Mouse (Mus musculus) liver, embryonic 16.5 days (tissue): ENCODE measurements around the gene Kcnh7. TPM values are rescaled to one million over a fixed set of nuclear protein-coding genes. Genes with fewer than 3 reads are reported as not detected.
A peak's percentile ranks its signal among the peaks of the same experiment; 100 is the strongest.

ENCODE experiments used
- ATAC-seq: fragments of 200-750 bp; cut with Nextera tagmentation; 2 replicates; pipeline ENCODE4 v1.8.0; 2017; ENCODE audit warnings: low read depth, mild to moderate bottlenecking, moderate number of reproducible peaks, moderate library complexity
- H3K27ac ChIP-seq: fragments of 300-500 bp; sonication (generic); 2 replicates; pipeline ENCODE4 v1.5.1; 2014; ENCODE audit warnings: mild to moderate bottlenecking, low read length
- H3K27me3 ChIP-seq: fragments of 300-500 bp; sonication (generic); 2 replicates; pipeline ENCODE4 v1.6.1; 2014; ENCODE audit warnings: low read depth, low read length, mixed read lengths; ENCODE audit not compliant: control insufficient read depth, insufficient read depth
- H3K36me3 ChIP-seq: fragments of 300-500 bp; sonication (generic); 2 replicates; pipeline ENCODE4 v1.6.1; 2014; ENCODE audit warnings: mild to moderate bottlenecking; ENCODE audit not compliant: control insufficient read depth, insufficient read depth
- H3K4me1 ChIP-seq: fragments of 300-500 bp; sonication (generic); 2 replicates; pipeline ENCODE4 v1.6.1; 2014; ENCODE audit warnings: low read depth, low read length, mixed read lengths; ENCODE audit not compliant: control insufficient read depth
- H3K4me2 ChIP-seq: fragments of 300-500 bp; sonication (generic); 2 replicates; pipeline ENCODE4 v1.6.1; 2014; ENCODE audit warnings: low read depth, low read length, mixed read lengths
- H3K4me3 ChIP-seq: fragments of 300-500 bp; sonication (generic); 2 replicates; pipeline ENCODE4 v1.5.1; 2014; ENCODE audit warnings: low read depth, mild to moderate bottlenecking, low read length
- H3K9ac ChIP-seq: fragments of 300-500 bp; sonication (generic); 2 replicates; pipeline ENCODE4 v1.6.1; 2014; ENCODE audit warnings: low read depth, low read length
- H3K9me3 ChIP-seq: fragments of 300-500 bp; sonication (generic); replicated peaks from 2 replicates; pipeline ENCODE4 v1.6.1; 2016; ENCODE audit warnings: low read length; ENCODE audit not compliant: control insufficient read depth
- WGBS: fragments of 180-500 bp; shearing (Covaris S2); extraction: QIAGEN DNeasy Blood & Tissue Kit; methylation state at CpG from one replicate; pipeline ENCODE4 v1.1.7; 2014; ENCODE audit not compliant: insufficient replicate concordance; 5-methylcytosine and 5-hydroxymethylcytosine counted together
- polyA plus RNA-seq: library from polyadenylated mRNA; unstranded; fragments of >200 nt; fragmentation: Nextera tagmentation; extraction: Ambion mirVana; gene quantifications from 2 replicates; pipeline ENCODE4 v1.2.1, GENCODE M21; 2015

The Kcnh7 gene
- polyA plus RNA-seq: 0.05 and 0.06 TPM in 2 replicates

DNA sequence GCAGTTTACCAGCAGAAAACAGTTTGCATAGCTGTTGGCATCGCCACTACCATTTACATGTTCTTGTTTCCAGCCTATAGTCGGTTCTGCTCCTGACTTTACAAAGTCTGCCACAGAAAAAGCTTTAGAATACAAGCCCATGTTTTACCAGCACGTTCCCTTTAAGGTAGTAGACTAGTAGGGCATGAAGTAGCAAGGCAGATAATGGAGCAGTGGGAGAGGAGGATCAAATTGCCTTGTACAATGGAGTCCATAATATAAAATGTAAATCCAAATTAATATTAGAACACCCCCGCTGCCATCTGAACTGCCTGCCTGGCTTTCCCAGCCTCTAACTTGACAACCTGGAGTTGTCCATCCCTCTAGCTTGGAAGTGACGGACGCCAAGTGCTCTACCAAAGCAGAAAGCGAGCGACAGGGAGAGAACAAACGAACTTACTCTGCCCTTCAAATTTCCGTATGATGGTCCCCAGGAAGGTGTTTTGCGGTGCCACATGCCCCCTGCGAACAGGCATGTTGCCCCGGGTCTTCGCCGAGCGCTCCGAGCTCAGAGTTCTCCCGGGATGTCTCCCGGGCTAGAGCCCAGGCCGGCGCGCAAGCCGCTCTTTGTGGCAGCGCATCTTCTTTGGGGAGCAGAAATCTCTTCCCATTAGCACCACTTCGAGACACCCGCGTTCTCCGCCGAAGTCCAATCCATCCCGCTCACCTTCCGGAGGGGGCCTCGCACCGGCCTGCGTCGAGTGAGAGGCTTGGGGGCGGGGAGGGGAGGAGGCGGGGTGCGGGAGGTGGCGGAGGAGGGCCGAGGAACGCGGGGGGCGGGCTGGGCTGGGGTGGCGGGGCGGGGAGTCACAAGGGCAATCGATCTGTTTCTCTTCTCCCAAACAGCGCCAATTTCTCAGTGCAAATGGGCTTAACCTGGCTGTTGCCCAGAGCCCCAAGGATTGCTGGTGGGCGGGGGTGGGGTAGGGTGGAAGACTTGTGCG, at the start of gene Kcnh7:
Kcnh7 (minus strand) TSS at position 725 of the 983 bp plus-strand sequence.
- WGBS: 2% methylated on average over 40 of the region's 49 CpGs
- ATAC-seq: no peak
- no peaks in the 10 kb centered on the region for H3K36me3 ChIP-seq

DNA sequence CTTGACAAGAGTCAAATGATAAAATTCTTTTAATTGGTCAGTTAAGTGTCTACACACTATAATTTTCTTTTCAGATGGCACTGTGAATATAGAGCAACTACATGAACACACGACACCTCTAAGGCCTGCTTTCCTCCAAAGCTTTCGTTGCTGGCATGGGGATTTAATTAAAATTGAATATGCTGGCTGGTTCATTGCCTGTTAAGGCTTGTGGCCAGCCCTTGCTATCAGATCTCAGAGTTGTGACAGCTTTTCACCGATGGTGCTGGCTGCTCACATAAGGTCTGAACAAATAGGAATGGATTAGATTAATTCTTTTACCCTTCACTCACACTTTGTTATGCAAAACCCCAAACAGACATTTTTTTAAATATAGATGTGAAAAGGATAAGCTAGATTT, 23.3 kb upstream of the Kcnh7 start:
- Histone ChIP-seq H3K4me1 (no peaks in the 10 kb centered on the region), H3K27ac (no peak overlapping the region), H3K4me2 (no peak overlapping the region), H3K9ac (no peak overlapping the region), H3K4me3 (no peak overlapping the region), H3K36me3 (no peaks in the 10 kb centered on the region), H3K27me3 (no peaks in the 10 kb centered on the region), H3K9me3 (no peaks in the 10 kb centered on the region)
- ATAC-seq: no peak
- 54% methylated on average over 3 of the region's 3 CpGs for WGBS

More for the DNA sequence above, at the start of gene Kcnh7:
- no peak within 1 kb of the TSS for H3K27ac ChIP-seq
- peak within 1 kb of the TSS; percentile 43 for H3K4me2 ChIP-seq
- H3K4me1 ChIP-seq: no peaks in the 10 kb centered on the region
- H3K4me3 ChIP-seq: peak within 1 kb of the TSS; percentile 27; the same call in 1 of the 2 replicates
- peaks cover 6% of the 10 kb centered on the region; the same call in 1 of the 2 replicates for H3K27me3 ChIP-seq
- H3K9ac ChIP-seq: no peak within 1 kb of the TSS
- H3K9me3 ChIP-seq: no peaks in the 10 kb centered on the region

DNA sequence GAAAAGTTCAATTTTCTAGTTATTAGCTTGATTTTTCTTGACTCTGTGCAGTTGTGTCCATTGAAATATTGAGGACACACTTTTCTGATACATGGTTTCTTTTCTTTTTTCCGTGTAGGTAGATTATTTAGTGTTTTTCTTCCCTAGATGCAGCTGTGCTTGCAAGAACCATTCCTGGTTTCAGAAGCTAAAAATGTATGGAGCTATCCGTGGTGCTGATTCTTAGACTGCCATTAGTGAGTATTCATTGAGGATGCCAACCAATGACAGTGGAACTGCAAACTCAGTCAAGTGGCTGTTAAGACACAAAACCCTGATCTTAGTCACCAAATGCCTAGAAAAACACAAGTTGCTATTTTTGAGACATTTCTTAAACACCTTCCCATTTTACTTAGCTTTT, 1.9 kb upstream of the Kcnh7 start:
- Histone ChIP-seq H3K36me3 (no peaks in the 10 kb centered on the region), H3K9me3 (no peaks in the 10 kb centered on the region), H3K27me3 (peaks cover 6% of the 10 kb centered on the region; the same call in 1 of the 2 replicates), H3K9ac (no peak overlapping the region), H3K4me2 (no peak overlapping the region), H3K4me1 (no peaks in the 10 kb centered on the region), H3K27ac (no peak overlapping the region), H3K4me3 (no peak overlapping the region)
- no peak for ATAC-seq
- 4% methylated on average over 2 of the region's 2 CpGs for WGBS

DNA sequence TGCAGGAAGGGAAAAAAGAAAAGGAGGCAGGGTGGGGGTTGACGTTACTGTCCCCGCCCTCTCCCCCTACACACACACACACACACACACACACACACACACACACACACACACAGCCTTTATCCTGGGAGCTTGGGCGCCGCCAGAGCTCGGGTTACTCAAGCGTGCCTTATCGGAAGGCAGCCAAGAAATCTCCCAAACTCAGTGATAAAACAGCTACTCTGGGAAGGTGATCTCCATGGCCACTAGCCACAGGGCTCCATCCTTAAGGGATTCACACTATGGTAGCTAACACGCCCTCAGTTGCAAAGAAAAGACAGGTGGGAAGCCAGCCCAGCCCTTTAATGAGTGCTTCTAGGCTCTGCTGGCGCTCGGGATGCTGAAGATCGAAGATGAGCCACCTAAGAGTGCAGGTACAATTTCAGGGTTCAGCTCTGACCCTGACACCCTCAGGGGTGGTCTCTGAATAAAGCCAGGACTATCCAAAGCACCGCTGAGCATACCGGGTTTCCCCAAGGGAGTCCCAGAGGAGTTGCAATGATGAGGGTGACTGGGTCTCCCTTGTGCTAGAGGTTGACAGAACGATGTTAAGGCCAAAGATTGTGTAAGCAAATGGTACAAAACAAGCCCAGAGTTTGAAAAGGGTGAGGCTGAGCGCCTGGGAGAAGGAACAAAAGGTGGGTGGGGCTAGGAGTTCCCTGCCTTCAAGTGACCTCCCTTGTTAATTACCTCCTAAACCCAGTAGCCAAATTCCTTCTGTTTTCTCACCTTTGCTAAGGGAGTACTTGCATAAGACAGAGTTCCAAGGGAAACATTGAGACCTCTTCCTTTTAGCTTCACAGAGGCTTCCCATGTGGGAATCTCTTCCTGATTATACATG, 704 bp upstream of the Kcnh7 start:
- no peak overlapping the region for H3K4me3 ChIP-seq
- no peak overlapping the region for H3K27ac ChIP-seq
- 3% methylated on average over 15 of the region's 15 CpGs for WGBS
- no peak for ATAC-seq
- peaks cover 6% of the 10 kb centered on the region; the same call in 1 of the 2 replicates for H3K27me3 ChIP-seq
- H3K36me3 ChIP-seq: no peaks in the 10 kb centered on the region
- no peak overlapping the region for H3K9ac ChIP-seq
- no peaks in the 10 kb centered on the region for H3K4me1 ChIP-seq
- H3K4me2 ChIP-seq: peak overlapping the region; percentile 43; the same call in 1 of the 2 replicates
- no peaks in the 10 kb centered on the region for H3K9me3 ChIP-seq

DNA sequence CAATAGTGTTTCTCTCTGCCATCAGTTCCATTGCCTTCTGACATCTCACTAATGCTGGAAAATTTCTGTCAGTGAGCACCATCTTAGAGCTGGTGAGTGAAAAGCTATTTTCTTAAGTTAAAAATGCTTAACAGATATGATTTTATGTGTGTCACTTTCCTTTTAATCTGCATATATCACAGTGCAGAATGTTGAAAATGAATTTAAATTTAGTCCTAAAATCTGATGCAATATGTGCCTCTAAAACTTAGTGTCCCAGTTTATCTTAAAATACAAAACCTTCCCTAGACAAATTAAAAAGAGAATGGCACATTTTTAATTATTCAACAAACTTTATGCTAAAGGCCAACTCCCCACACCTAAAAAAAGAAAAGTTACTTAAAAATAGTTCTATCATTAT, 30.4 kb downstream of the Kcnh7 start:
- Histone ChIP-seq H3K27me3 (no peaks in the 10 kb centered on the region), H3K9ac (no peak overlapping the region), H3K9me3 (no peaks in the 10 kb centered on the region), H3K4me3 (no peak overlapping the region), H3K27ac (no peak overlapping the region), H3K36me3 (no peaks in the 10 kb centered on the region), H3K4me2 (no peak overlapping the region), H3K4me1 (no peaks in the 10 kb centered on the region)
- no peak for ATAC-seq

DNA sequence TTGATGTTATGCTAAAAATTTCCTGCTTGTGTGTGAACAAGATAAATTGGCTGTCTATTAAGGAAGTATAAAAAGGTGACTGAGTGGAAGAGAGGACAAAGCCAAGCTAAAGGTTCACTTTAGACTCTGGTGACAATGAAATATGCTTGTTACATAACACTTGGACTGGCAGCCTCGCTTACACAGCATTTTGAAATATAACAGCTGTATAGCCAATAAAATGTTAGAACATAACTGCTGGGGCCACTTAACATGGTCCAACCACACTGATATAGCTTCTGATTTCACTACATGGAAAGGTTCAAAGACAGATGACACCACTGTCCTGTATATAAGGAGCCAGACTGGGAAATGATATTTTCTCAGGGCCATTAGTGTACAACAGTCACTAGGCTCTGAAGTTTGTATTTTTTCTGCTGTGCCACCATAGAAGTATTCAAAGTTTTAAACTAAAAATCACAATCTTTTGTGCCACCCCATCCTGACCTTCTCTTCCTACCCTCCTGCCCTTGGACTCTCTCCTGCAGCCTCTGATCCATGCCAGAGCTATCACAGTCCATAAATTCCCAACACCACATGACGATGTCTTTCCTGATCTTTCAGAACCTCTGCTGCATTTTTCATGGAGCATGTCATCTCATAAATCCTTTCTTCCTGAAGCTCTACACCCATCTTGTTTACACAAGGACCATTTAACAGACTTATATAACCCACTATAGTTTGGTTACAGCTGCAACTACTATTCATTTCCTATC, 56.1 kb downstream of the Kcnh7 start:
- no peak for ATAC-seq
- no peaks in the 10 kb centered on the region for H3K9me3 ChIP-seq
- WGBS: 50% methylated on average over 2 of the region's 2 CpGs

DNA sequence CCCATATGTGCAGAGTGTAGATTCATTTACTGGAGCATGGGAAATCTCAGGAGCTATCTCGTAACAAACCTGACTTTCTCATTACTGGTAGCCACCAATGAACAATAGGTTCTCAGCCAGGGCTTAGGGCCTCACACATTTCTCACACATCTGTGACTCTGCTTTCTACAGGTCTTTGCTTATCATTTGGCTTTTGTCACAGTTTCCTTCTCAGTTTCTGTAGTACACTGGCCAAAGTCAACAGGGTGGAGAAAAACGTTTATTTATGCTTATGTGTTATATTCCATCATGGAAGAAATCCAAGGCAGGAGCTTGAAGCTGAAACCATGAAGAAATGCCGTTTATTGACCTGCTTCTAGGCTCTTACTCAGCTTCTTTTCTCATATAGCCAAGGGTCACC, 63.8 kb downstream of the Kcnh7 start:
- Histone ChIP-seq H3K27ac (no peak overlapping the region), H3K36me3 (no peaks in the 10 kb centered on the region), H3K4me1 (no peaks in the 10 kb centered on the region), H3K9me3 (no peaks in the 10 kb centered on the region), H3K9ac (no peak overlapping the region), H3K4me3 (no peak overlapping the region), H3K27me3 (no peaks in the 10 kb centered on the region), H3K4me2 (no peak overlapping the region)
- WGBS: 42% methylated on average over 3 of the region's 3 CpGs
- no peak for ATAC-seq

More for the DNA sequence above, 56.1 kb downstream of the Kcnh7 start:
- H3K4me1 ChIP-seq: no peaks in the 10 kb centered on the region
- H3K27ac ChIP-seq: no peak overlapping the region
- no peaks in the 10 kb centered on the region for H3K27me3 ChIP-seq
- no peaks in the 10 kb centered on the region for H3K36me3 ChIP-seq
- no peak overlapping the region for H3K4me2 ChIP-seq
- no peak overlapping the region for H3K9ac ChIP-seq
- no peak overlapping the region for H3K4me3 ChIP-seq
